Mouse (Mus musculus): ENCODE measurements around the gene Enah. TPM values are rescaled to one million over a fixed set of nuclear protein-coding genes. Genes with fewer than 3 reads are reported as not detected.

The Enah gene
- polyA plus RNA-seq, 1 experiment from 2014 or later, result 23.5 TPM

DNA sequence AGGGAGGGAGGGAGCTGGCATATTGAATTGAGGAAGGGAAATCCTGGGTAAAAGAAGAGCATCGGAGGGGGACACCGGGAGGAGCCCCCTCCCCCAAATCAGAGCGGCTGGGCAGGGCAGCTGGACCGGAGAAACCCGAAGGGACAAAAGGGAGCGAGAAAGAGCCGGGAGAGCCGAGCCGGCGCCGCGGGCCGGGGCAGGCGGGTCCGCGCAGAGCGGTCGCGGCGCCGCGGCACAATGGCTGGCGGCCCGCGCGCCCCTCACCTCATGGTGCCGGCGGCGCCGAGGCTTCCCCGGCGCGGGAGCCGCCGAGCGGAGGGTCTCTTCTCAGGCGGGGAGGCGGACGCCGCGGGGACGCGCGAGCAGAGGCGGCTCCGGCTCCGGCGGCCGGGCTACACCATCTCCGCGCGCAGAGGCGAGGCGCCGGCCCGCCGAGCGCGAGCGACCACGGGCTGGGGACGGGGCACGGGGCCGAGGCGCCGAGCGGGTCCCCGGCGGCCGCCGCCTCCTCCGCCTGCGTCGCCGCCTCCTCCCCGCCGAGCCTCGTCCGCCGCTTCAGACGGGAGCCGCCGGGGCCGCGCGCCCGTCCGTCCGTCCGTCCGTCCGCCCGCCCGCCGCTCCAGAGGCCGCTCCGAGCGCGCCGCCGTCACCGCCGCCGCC is 394 bp downstream of the Enah start:
- 1% methylated on average over 37 of the region's 104 CpGs for WGBS

DNA sequence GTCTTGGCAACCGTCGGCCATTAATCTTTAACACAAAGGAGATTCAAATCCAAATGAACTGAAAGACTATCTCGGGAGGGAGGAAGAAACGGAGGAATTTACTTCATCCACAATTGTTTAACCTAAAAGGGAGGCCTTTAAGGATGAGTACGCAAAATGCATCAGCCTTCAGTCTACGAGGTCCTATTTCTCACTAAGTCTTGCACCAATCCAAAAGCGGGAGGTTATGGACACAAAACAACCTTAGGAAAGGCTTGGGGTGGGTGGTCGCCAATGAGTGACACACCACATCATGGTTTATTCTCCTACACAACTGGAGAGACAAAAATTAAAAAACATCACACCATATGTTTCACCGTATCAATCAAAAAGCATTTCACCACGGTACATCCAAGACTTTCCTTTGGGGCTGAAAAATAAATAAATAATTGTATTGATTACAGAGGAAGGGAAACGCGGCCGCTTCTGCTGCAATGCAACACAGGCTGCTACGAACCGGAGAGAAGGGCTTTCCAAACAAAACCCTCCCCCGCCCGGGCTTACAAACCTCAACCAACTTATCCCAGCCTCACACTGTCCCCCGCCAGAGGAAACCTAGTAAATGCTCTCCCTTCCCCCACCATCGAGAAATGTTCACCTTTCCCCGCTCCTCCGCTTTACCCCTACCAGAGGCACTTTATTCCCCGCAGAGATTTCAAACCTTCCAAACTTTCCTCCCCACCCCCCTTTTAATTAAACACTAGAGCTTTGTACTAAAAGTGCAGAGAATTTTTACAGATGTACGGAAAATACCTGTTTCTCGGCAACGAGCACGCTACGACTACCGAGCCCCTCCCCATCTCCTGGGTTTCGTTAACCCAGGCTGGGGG is 1.2 kb downstream of the Enah start:
- Histone ChIP-seq H3K27ac (ENCODE audit: low read depth, low read length) (peak overlapping the region; percentile 99), H3K9me3 (ENCODE audit: control insufficient read depth, low read length) (no peaks in the 10 kb centered on the region), H3K9ac (ENCODE audit: low read depth, low read length) (peak overlapping the region; percentile 99), H3K4me3 (ENCODE audit: low read length) (peak overlapping the region; percentile 90), H3K36me3 (ENCODE audit: control insufficient read depth, insufficient read depth, low read length) (no peaks in the 10 kb centered on the region), H3K27me3 (replicated peaks; ENCODE audit: control insufficient read depth, insufficient read depth, low read length) (no peaks in the 10 kb centered on the region), H3K4me2 (ENCODE audit: low read length) (peak overlapping the region; percentile 65), H3K4me1 (ENCODE audit: control insufficient read depth, insufficient read depth, low read depth, low read length) (peaks cover 20% of the 10 kb centered on the region)
- under 1% methylated on average over 29 of the region's 29 CpGs for WGBS
- ATAC-seq, result peak; percentile 45

More for the DNA sequence above, 394 bp downstream of the Enah start:
- Histone ChIP-seq H3K4me3 (ENCODE audit: low read length) (peak overlapping the region; percentile 90), H3K27me3 (replicated peaks; ENCODE audit: control insufficient read depth, insufficient read depth, low read length) (no peaks in the 10 kb centered on the region), H3K9ac (ENCODE audit: low read depth, low read length) (peak overlapping the region; percentile 99), H3K9me3 (ENCODE audit: control insufficient read depth, low read length) (no peaks in the 10 kb centered on the region), H3K4me2 (ENCODE audit: low read length) (peak overlapping the region; percentile 65), H3K36me3 (ENCODE audit: control insufficient read depth, insufficient read depth, low read length) (no peaks in the 10 kb centered on the region), H3K27ac (ENCODE audit: low read depth, low read length) (peak overlapping the region; percentile 99), H3K4me1 (ENCODE audit: control insufficient read depth, insufficient read depth, low read depth, low read length) (peaks cover 18% of the 10 kb centered on the region)
- ATAC-seq, result peak; percentile 70

DNA sequence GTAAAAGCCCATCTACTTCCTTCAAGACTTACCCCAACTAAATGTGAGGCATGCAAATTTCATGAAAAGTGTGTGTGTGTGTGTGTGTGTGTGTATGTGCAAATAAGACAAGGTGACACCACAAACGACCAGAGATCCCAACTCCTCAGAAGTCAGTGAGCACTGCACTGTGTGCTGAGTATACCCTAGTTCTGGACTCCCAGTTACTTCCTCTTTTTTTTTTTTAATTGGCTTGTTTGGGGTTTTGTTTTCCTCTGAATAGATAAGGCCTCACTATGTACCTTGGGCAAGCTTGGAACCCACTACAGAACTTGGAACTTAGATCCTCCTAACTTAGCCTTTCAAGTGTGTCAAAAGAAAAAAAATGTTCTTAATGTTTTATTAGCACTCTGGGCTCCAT is 14.0 kb downstream of the Enah start:
- H3K36me3 ChIP-seq (ENCODE audit: control insufficient read depth, insufficient read depth, low read length), result peaks cover 4% of the 10 kb centered on the region; the same call in 1 of the 2 replicates
- no peaks in the 10 kb centered on the region for H3K9me3 ChIP-seq (ENCODE audit: control insufficient read depth, low read length)
- H3K4me3 ChIP-seq (ENCODE audit: low read length), result no peak overlapping the region
- H3K27ac ChIP-seq (ENCODE audit: low read depth, low read length), result no peak overlapping the region
- ATAC-seq, result no peak
- 81% methylated on average over 1 of the region's 1 CpGs for WGBS
- H3K27me3 ChIP-seq (replicated peaks; ENCODE audit: control insufficient read depth, insufficient read depth, low read length), result no peaks in the 10 kb centered on the region
- no peaks in the 10 kb centered on the region for H3K4me1 ChIP-seq (ENCODE audit: control insufficient read depth, insufficient read depth, low read depth, low read length)
- H3K4me2 ChIP-seq (ENCODE audit: low read length), result no peak overlapping the region
- H3K9ac ChIP-seq (ENCODE audit: low read depth, low read length), result no peak overlapping the region

DNA sequence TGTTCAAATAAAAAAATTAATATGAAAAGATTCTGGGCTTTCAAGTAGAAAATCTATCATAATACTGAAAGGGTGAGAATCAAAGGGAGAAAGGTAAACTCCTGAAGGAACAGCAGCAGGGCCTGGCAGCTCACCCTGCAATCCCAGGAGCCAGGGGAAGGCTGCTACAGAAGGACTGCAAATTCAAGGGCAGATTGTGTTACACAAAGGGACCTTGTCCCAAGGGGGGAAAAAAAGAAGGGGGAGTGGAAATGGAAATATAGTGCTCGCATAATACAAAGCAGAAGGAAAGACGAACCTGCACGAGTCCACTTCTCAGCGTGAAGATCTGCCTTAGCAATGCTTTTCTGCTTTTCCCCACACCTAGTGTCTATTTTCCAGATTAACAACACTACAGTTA is 21.1 kb downstream of the Enah start:
- Histone ChIP-seq H3K27ac (ENCODE audit: low read depth, low read length) (no peak overlapping the region), H3K4me2 (ENCODE audit: low read length) (no peak overlapping the region), H3K36me3 (ENCODE audit: control insufficient read depth, insufficient read depth, low read length) (no peaks in the 10 kb centered on the region), H3K27me3 (replicated peaks; ENCODE audit: control insufficient read depth, insufficient read depth, low read length) (no peaks in the 10 kb centered on the region), H3K4me1 (ENCODE audit: control insufficient read depth, insufficient read depth, low read depth, low read length) (peaks cover 5% of the 10 kb centered on the region), H3K9ac (ENCODE audit: low read depth, low read length) (no peak overlapping the region), H3K4me3 (ENCODE audit: low read length) (no peak overlapping the region), H3K9me3 (ENCODE audit: control insufficient read depth, low read length) (no peaks in the 10 kb centered on the region)
- no peak for ATAC-seq
- WGBS, result 44% methylated on average over 4 of the region's 4 CpGs

DNA sequence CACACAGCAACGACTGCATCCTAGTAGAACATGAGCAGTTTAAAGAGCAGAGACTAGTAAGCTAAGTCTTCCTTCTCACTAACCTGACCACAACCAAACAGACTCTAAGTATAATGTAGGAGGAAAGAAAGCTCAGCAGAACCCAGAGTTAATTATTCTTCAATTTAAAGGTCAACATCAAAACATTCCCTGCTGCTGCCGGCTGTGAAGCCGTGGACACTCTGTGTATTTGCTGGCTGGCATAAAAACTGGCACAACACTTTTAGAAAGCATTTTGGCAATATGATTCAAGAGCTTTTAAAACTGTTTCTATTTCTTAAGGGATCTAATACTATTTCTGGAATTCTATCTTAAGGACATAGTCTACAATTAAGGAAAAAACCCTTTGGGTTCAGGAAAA is 22.0 kb downstream of the Enah start:
- 56% methylated on average over 3 of the region's 3 CpGs for WGBS
- Histone ChIP-seq H3K9ac (ENCODE audit: low read depth, low read length) (no peak overlapping the region), H3K27me3 (replicated peaks; ENCODE audit: control insufficient read depth, insufficient read depth, low read length) (no peaks in the 10 kb centered on the region), H3K27ac (ENCODE audit: low read depth, low read length) (no peak overlapping the region), H3K4me2 (ENCODE audit: low read length) (no peak overlapping the region), H3K9me3 (ENCODE audit: control insufficient read depth, low read length) (no peaks in the 10 kb centered on the region), H3K4me3 (ENCODE audit: low read length) (no peak overlapping the region), H3K36me3 (ENCODE audit: control insufficient read depth, insufficient read depth, low read length) (no peaks in the 10 kb centered on the region), H3K4me1 (ENCODE audit: control insufficient read depth, insufficient read depth, low read depth, low read length) (peaks cover 10% of the 10 kb centered on the region)
- no peak for ATAC-seq

DNA sequence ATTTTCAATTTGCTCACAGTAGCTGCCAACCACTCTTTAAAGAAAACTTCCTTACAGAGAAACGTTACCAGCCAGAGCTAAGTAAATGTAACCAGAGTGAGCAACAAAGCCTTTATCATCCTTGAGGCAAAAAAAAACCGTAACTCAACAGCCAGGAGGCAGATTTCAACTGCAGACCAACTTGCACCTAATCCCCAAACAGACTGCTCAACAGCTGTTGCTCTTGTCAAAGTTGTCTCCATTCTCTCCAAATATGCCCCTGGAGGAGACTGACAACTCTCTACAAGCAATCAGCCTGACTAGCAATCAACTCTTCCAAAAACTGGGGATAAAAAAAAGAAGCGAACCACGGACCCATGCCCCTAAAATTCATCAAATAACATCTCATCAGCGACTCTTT is 26.2 kb downstream of the Enah start:
- Histone ChIP-seq H3K4me2 (ENCODE audit: low read length) (no peak overlapping the region), H3K4me3 (ENCODE audit: low read length) (no peak overlapping the region), H3K9me3 (ENCODE audit: control insufficient read depth, low read length) (no peaks in the 10 kb centered on the region), H3K36me3 (ENCODE audit: control insufficient read depth, insufficient read depth, low read length) (no peaks in the 10 kb centered on the region), H3K27me3 (replicated peaks; ENCODE audit: control insufficient read depth, insufficient read depth, low read length) (no peaks in the 10 kb centered on the region), H3K27ac (ENCODE audit: low read depth, low read length) (no peak overlapping the region), H3K9ac (ENCODE audit: low read depth, low read length) (no peak overlapping the region), H3K4me1 (ENCODE audit: control insufficient read depth, insufficient read depth, low read depth, low read length) (peaks cover 10% of the 10 kb centered on the region)
- no peak for ATAC-seq
- WGBS, result 63% methylated on average over 5 of the region's 5 CpGs

DNA sequence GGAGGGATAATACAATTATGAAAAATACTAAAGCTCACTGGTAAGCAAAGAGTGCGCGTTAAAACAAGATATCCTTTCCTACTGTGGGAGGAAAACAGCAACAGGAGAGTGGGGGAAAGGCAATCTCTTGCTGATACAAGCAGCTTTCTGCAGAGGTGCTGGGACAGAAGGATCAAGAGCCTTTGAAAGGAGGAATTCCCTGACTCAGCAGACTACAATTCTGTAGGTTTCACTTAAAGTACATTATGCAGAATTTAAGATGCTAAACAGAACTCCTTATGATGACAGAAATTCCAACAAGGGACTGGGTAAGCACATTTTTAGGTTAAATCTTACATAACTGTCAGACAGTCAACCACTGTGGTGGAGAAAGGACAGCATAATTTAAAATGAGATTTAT is 31.4 kb downstream of the Enah start:
- 74% methylated on average over 2 of the region's 2 CpGs for WGBS
- Histone ChIP-seq H3K27me3 (replicated peaks; ENCODE audit: control insufficient read depth, insufficient read depth, low read length) (no peaks in the 10 kb centered on the region), H3K36me3 (ENCODE audit: control insufficient read depth, insufficient read depth, low read length) (no peaks in the 10 kb centered on the region), H3K4me1 (ENCODE audit: control insufficient read depth, insufficient read depth, low read depth, low read length) (peaks cover 5% of the 10 kb centered on the region; the same call in 1 of the 2 replicates), H3K27ac (ENCODE audit: low read depth, low read length) (no peak overlapping the region), H3K4me2 (ENCODE audit: low read length) (no peak overlapping the region), H3K4me3 (ENCODE audit: low read length) (no peak overlapping the region), H3K9me3 (ENCODE audit: control insufficient read depth, low read length) (no peaks in the 10 kb centered on the region), H3K9ac (ENCODE audit: low read depth, low read length) (no peak overlapping the region)
- ATAC-seq, result no peak

DNA sequence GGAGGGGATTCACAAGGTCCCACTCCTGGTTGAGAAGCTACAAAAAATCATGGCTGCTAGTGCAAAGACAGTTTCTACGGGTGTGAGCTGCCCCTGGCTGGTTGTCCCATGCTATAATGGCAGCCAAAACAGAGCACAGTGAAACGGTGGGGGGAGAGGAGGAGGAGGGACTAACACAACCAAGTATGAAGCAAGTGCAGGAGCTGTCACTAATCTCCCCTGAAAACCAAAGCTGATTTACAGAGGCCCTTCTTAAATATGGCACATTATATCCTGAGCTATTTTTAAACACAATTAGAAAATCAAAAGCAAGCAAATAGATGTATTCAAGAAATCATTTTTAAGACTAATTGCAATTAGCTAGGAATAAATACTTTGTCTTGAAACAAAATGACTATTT is 32.6 kb downstream of the Enah start:
- Histone ChIP-seq H3K4me3 (ENCODE audit: low read length) (no peak overlapping the region), H3K4me1 (ENCODE audit: control insufficient read depth, insufficient read depth, low read depth, low read length) (peaks cover 2% of the 10 kb centered on the region; the same call in 1 of the 2 replicates), H3K9ac (ENCODE audit: low read depth, low read length) (no peak overlapping the region), H3K27me3 (replicated peaks; ENCODE audit: control insufficient read depth, insufficient read depth, low read length) (no peaks in the 10 kb centered on the region), H3K36me3 (ENCODE audit: control insufficient read depth, insufficient read depth, low read length) (no peaks in the 10 kb centered on the region), H3K27ac (ENCODE audit: low read depth, low read length) (no peak overlapping the region), H3K9me3 (ENCODE audit: control insufficient read depth, low read length) (no peaks in the 10 kb centered on the region; the same call in 1 of the 2 replicates), H3K4me2 (ENCODE audit: low read length) (no peak overlapping the region)
- no peak for ATAC-seq
- WGBS, result 47% methylated on average over 2 of the region's 2 CpGs

DNA sequence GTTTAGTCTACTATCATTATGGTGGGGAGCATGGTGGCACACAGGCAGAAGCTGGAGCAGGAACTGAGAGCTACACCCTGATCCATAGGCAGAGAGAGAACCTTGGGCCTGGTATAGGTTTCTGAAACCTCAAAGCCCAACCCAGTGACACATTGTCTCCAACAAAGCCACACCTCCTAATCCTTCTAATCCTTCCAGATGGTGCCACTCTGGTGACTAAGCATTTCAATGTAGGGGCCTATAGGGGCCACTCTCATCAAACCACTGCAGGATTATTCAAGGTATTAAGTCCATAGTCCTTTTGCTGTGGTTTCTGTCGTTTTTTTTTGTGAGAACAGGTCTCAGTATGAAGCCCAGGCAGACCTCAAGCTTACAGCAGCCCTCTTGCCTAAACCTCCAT is 33.9 kb downstream of the Enah start:
- H3K27me3 ChIP-seq (replicated peaks; ENCODE audit: control insufficient read depth, insufficient read depth, low read length), result no peaks in the 10 kb centered on the region
- H3K4me1 ChIP-seq (ENCODE audit: control insufficient read depth, insufficient read depth, low read depth, low read length), result peaks cover 2% of the 10 kb centered on the region; the same call in 1 of the 2 replicates
- no peak overlapping the region for H3K4me3 ChIP-seq (ENCODE audit: low read length)
- no peak overlapping the region for H3K4me2 ChIP-seq (ENCODE audit: low read length)
- H3K27ac ChIP-seq (ENCODE audit: low read depth, low read length), result no peak overlapping the region
- 89% methylated on average over 1 of the region's 1 CpGs for WGBS
- no peak for ATAC-seq
- H3K9ac ChIP-seq (ENCODE audit: low read depth, low read length), result no peak overlapping the region
- no peaks in the 10 kb centered on the region for H3K36me3 ChIP-seq (ENCODE audit: control insufficient read depth, insufficient read depth, low read length)
- H3K9me3 ChIP-seq (ENCODE audit: control insufficient read depth, low read length), result no peaks in the 10 kb centered on the region; the same call in 1 of the 2 replicates

Data from hindbrain, embryonic 16.5 days (tissue).